ENCODE assay signal across 10 mouse cellular contexts in the genomic region with DNA sequence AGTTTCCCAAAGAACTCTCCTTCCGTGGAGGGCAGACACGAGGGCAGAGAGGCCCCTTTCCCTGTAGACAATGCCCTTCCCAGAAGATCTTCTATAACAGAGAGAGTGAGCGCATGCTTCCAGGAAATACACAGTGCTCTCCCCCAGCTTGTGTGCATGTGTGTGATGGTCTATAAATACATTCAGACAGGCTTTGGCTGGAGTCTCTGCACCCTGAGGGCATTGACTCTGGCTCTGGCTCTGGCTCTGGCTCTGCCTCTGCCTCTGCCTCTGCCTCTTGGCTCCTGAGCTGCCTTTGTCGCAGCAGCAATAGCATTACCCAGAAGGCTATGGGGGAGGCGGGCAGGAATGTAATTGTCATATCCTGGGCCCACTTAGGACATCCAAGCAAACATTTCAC. TPM values are rescaled to one million over a fixed set of nuclear protein-coding genes. Genes with fewer than 3 reads are reported as not detected.
DNase-seq lines count a peak whose midpoint lies in the region; ATAC-seq and TF ChIP-seq lines count a peak whose summit lies in the region.
"Had no signal": no experiment of that assay in that cellular context is flagged by ENCODE, and none has a peak within 500 bp of the region (broad histone marks: within the 10 kb centered on the region; RNA-seq: fewer than 3 reads in every experiment).

No protein-coding gene starts in this region.

- H3K9me3 ChIP-seq in neural tube, embryonic 13.5 days: no peaks in the 10 kb centered on the region
- no peaks in the 10 kb centered on the region for H3K9me3 ChIP-seq in heart, embryonic 15.5 days (replicated peaks)
- no peaks in the 10 kb centered on the region for H3K9me3 ChIP-seq in stomach, postnatal 0 days (ENCODE audit: control insufficient read depth, low read length)
- H3K9me3 ChIP-seq in forebrain, embryonic 12.5 days: no peaks in the 10 kb centered on the region
- H3K9me3 ChIP-seq: hindbrain, embryonic 12.5 days had no signal

- TF ChIP-seq POLR2A in thymus, adult 2 months (IDR thresholded peaks at IDR 0.05; ENCODE audit: control insufficient read depth, extremely low read depth, insufficient read depth, low read length, poor library complexity): no peak

- no peak overlapping the region for H3K4me2 ChIP-seq in neural tube, embryonic 13.5 days
- no peak overlapping the region for H3K4me2 ChIP-seq in heart, embryonic 15.5 days
- no peak overlapping the region for H3K4me2 ChIP-seq in stomach, postnatal 0 days (replicated peaks; ENCODE audit: low read depth)
- no peak overlapping the region for H3K4me2 ChIP-seq in forebrain, embryonic 12.5 days
- H3K4me2 ChIP-seq: hindbrain, embryonic 12.5 days had no signal

- H3K36me3 ChIP-seq in neural tube, embryonic 13.5 days: no peaks in the 10 kb centered on the region
- no peaks in the 10 kb centered on the region for H3K36me3 ChIP-seq in heart, embryonic 15.5 days
- no peaks in the 10 kb centered on the region for H3K36me3 ChIP-seq in stomach, postnatal 0 days (ENCODE audit: control insufficient read depth, insufficient read depth, low read length)
- H3K36me3 ChIP-seq in thymus, adult 2 months (ENCODE audit: control insufficient read depth, insufficient read depth, low read length): no peaks in the 10 kb centered on the region
- no peaks in the 10 kb centered on the region for H3K36me3 ChIP-seq in forebrain, embryonic 12.5 days (replicated peaks)
- H3K36me3 ChIP-seq: hindbrain, embryonic 12.5 days had no signal

- ATAC-seq in neural tube, embryonic 13.5 days (ENCODE audit: low read depth): no peak
- ATAC-seq in heart, embryonic 15.5 days (replicated peaks; ENCODE audit: insufficient number of reproducible peaks, insufficient read depth, low FRiP score, low read depth): peak; percentile 50
- no peak for ATAC-seq in stomach, postnatal 0 days (ENCODE audit: low FRiP score, low TSS enrichment)
- ATAC-seq in forebrain, embryonic 12.5 days (ENCODE audit: low FRiP score): no peak

- no peak overlapping the region for H3K4me3 ChIP-seq in neural tube, embryonic 13.5 days
- H3K4me3 ChIP-seq in heart, embryonic 15.5 days: no peak overlapping the region
- no peak overlapping the region for H3K4me3 ChIP-seq in stomach, postnatal 0 days (ENCODE audit: low read depth, low read length)
- no peak overlapping the region for H3K4me3 ChIP-seq in thymus, adult 2 months (ENCODE audit: control insufficient read depth, insufficient read depth, low read length)
- no peak overlapping the region for H3K4me3 ChIP-seq in forebrain, embryonic 12.5 days (replicated peaks)
- H3K4me3 ChIP-seq: hindbrain, embryonic 12.5 days had no signal

- WGBS in neural tube, embryonic 13.5 days: 55% methylated on average over 5 of the region's 5 CpGs
- 33% methylated on average over 5 of the region's 5 CpGs for WGBS in heart, embryonic 15.5 days
- 48% methylated on average over 5 of the region's 5 CpGs for WGBS in stomach, postnatal 0 days
- 96% methylated on average over 5 of the region's 5 CpGs for WGBS in thymus, adult 2 months
- 77% methylated on average over 5 of the region's 5 CpGs for WGBS in forebrain, embryonic 12.5 days

- no peak for TF ChIP-seq EP300 in stomach, postnatal 0 days (optimal IDR thresholded peaks at IDR 0.05)

- no peak for TF ChIP-seq CTCF in stomach, postnatal 0 days (IDR thresholded peaks at IDR 0.05; ENCODE audit: low read depth)
- TF ChIP-seq CTCF in thymus, adult 2 months (IDR thresholded peaks at IDR 0.05; ENCODE audit: borderline replicate concordance, control insufficient read depth, extremely low read depth, insufficient read depth, low read length, poor library complexity): no peak

- H3K27ac ChIP-seq in neural tube, embryonic 13.5 days (replicated peaks): peak overlapping the region; percentile 68
- H3K27ac ChIP-seq in heart, embryonic 15.5 days: peak overlapping the region; percentile 93
- peak overlapping the region; percentile 24; the same call in 1 of the 2 replicates for H3K27ac ChIP-seq in stomach, postnatal 0 days (replicated peaks)
- no peak overlapping the region for H3K27ac ChIP-seq in thymus, adult 2 months (ENCODE audit: control insufficient read depth, insufficient read depth, low read length)
- H3K27ac ChIP-seq in forebrain, embryonic 12.5 days: no peak overlapping the region
- H3K27ac ChIP-seq: hindbrain, embryonic 12.5 days had no signal

- H3K9ac ChIP-seq in neural tube, embryonic 13.5 days: no peak overlapping the region
- H3K9ac ChIP-seq in heart, embryonic 15.5 days: no peak overlapping the region
- no peak overlapping the region for H3K9ac ChIP-seq in stomach, postnatal 0 days (ENCODE audit: low read length)
- H3K9ac ChIP-seq in forebrain, embryonic 12.5 days: no peak overlapping the region
- H3K9ac ChIP-seq: hindbrain, embryonic 12.5 days had no signal

- DNase-seq in heart, adult 11 months: peak; percentile 97
- DNase-seq in heart, adult 8-10 months (ENCODE audit: low spot score): no peak
- DNase-seq in neural tube, embryonic 10.5 days (ENCODE audit: extremely low spot score, low spot score): no peak
- no peak for DNase-seq in stomach, postnatal 0 days (ENCODE audit: low spot score)
- DNase-seq in thymus, adult 2 months: no peak

- no peaks in the 10 kb centered on the region; the same call in 1 of the 2 replicates for H3K27me3 ChIP-seq in neural tube, embryonic 13.5 days
- H3K27me3 ChIP-seq in heart, embryonic 15.5 days: no peaks in the 10 kb centered on the region; the same call in 1 of the 2 replicates
- no peaks in the 10 kb centered on the region for H3K27me3 ChIP-seq in stomach, postnatal 0 days (ENCODE audit: control insufficient read depth, insufficient read depth, low read length)
- H3K27me3 ChIP-seq in thymus, adult 2 months (ENCODE audit: control insufficient read depth, insufficient read depth, low read length): no peaks in the 10 kb centered on the region
- H3K27me3 ChIP-seq in forebrain, embryonic 12.5 days: peaks cover 7% of the 10 kb centered on the region; the same call in 1 of the 2 replicates
- H3K27me3 ChIP-seq: hindbrain, embryonic 12.5 days had no signal

- H3K4me1 ChIP-seq in neural tube, embryonic 13.5 days (replicated peaks): peaks cover 20% of the 10 kb centered on the region
- H3K4me1 ChIP-seq in heart, embryonic 15.5 days (replicated peaks): peaks cover 33% of the 10 kb centered on the region
- H3K4me1 ChIP-seq in stomach, postnatal 0 days (replicated peaks; ENCODE audit: control insufficient read depth, insufficient read depth): peaks cover 12% of the 10 kb centered on the region
- H3K4me1 ChIP-seq in thymus, adult 2 months (replicated peaks; ENCODE audit: control insufficient read depth, insufficient read depth, low read length): peaks cover 30% of the 10 kb centered on the region
- peaks cover 17% of the 10 kb centered on the region for H3K4me1 ChIP-seq in forebrain, embryonic 12.5 days

RNA-seq across cellular contexts. Expression of a gene that starts 7.2 kb away (rescaled TPM):
- not detected for total RNA-seq in heart, adult 8-10 months (2022)
- 0.45 and 0.81 TPM in 2 replicates for polyA plus RNA-seq in neural tube, embryonic 13.5 days (2015; fragmentation: Nextera tagmentation; extraction: Ambion mirVana)
- polyA plus RNA-seq in heart, embryonic 15.5 days (2015; fragmentation: Nextera tagmentation; extraction: Ambion mirVana): 0.42 TPM in 2 replicates
- 38.5 and 45.1 TPM in 2 replicates for polyA plus RNA-seq in stomach, postnatal 0 days (2015; fragmentation: Nextera tagmentation; extraction: Ambion mirVana)
- polyA plus RNA-seq in thymus, adult 2 months (2012; rRNA removed): 0.54 and 0.78 TPM in 2 replicates
- polyA plus RNA-seq in forebrain, embryonic 12.5 days (2016; fragmentation: Nextera tagmentation; extraction: Ambion mirVana): not detected in 2 replicates
- polyA plus RNA-seq: hindbrain, embryonic 12.5 days; spleen, adult 2 months had no signal

RNA-seq across cellular contexts. Expression of a gene that starts 24.9 kb away (rescaled TPM):
- total RNA-seq in heart, adult 8-10 months (2022): 10 to 100 TPM; 18.3 to 35.3 (median 28.0) TPM
- polyA plus RNA-seq in neural tube, embryonic 13.5 days (2015; fragmentation: Nextera tagmentation; extraction: Ambion mirVana): 49.0 and 55.3 TPM in 2 replicates
- polyA plus RNA-seq in heart, embryonic 15.5 days (2015; fragmentation: Nextera tagmentation; extraction: Ambion mirVana): 36.9 and 45.4 TPM in 2 replicates
- 85.9 and 96.8 TPM in 2 replicates for polyA plus RNA-seq in stomach, postnatal 0 days (2015; fragmentation: Nextera tagmentation; extraction: Ambion mirVana)
- polyA plus RNA-seq in thymus, adult 2 months (2012; rRNA removed): 432 and 481 TPM in 2 replicates
- 128 and 135 TPM in 2 replicates for polyA plus RNA-seq in forebrain, embryonic 12.5 days (2016; fragmentation: Nextera tagmentation; extraction: Ambion mirVana)

Comparison
In these comparisons a context has a peak if more than half of its experiments do, and no peak if none do; other contexts are left out.
1. H3K27ac ChIP-seq: peak in neural tube, embryonic 13.5 days (single experiment), heart, embryonic 15.5 days (single experiment) and stomach, postnatal 0 days (single experiment); none in thymus, adult 2 months (single experiment) and forebrain, embryonic 12.5 days (single experiment).
2. RNA of a gene that starts 7.2 kb away (polyA plus RNA-seq): 38.5 to 45.1 TPM in stomach, postnatal 0 days; 0.45 to 0.81 TPM in neural tube, embryonic 13.5 days, 0.54 to 0.78 TPM in thymus, adult 2 months, 0.42 TPM in heart, embryonic 15.5 days and not detected in forebrain, embryonic 12.5 days; every median in the first group is over 10 times any median in the second.